Mouse (Mus musculus): ENCODE measurements at regions not wholly inside any gene's neighbourhood (a gene's known extent, or its start where the extent isn't known, plus 50 kb on each side); places are given as distances from the start of the nearest gene placed in this dataset.

DNA sequence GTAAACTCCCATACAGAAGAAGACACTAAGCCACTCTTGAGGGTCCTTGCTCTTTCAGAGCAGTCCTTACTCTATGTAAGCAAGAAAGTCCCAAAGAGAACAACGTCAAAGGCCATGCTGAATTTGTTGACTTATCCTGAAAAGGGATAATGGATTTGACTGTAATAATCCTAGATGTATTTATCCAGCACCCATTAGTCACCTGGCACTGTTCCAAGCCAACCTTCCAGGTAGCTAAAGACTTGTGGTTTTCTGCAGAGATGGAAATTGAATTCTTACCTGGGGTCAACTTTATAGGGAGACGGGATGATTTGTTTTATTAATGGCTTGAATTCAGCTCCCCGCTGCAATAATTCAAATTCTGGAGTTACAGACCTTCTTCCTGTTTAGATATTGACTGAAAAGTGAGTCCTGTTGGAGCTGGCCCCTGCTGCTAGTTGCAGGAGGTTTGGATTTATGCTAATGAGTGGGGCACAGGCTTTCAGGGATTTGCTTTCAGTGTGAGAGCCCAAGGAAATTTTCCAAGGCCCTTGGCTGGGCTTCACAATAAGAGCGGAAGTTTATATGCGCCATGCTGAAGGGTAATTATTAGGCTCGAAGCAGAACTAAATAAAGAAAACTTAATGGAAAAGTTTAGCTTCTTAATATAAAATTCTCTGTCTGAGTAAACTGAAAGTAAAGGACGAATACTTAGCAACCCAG is 552.3 kb downstream of the Olfm4 start:
- TF ChIP-seq POLR2A (IDR thresholded peaks at IDR 0.05; ENCODE audit: low read depth, low read length) (no peak), CTCF (IDR thresholded peaks at IDR 0.05; ENCODE audit: borderline replicate concordance, insufficient read depth, low read length) (no peak)
